Mouse (Mus musculus): ENCODE results near the gene Rab7b. TPM values are rescaled to one million over a fixed set of nuclear protein-coding genes. Genes with fewer than 3 reads are reported as not detected.

Gene Rab7b
- polyA plus RNA-seq, 1 experiment = 157 TPM

DNA sequence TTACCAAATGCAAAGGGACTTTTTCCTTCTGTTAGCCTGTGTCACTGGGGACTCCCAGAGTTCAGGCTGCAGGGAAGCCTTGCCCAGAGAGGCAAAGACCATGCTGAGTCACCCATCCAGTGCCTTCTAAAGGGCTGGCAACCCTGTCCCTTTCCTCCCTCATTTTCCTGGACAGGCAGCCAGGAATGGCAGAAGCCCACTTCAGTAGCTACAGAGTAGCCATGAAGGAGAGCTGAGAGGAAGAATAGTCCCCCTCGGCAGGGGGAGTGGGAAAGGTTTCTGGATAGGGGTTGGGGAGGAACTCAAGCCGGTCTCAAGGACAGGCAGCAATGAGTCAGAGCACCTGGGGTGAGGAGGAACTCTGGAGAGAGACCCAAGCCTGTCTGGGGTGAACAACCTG, 59.3 kb downstream of the Rab7b start:
- TF ChIP-seq POLR2A (IDR thresholded peaks at IDR 0.05; ENCODE audit: borderline replicate concordance, low read depth, low read length) (no peak), CTCF (IDR thresholded peaks at IDR 0.05; ENCODE audit: low read depth, low read length) (no peak)
- H3K4me1 ChIP-seq (ENCODE audit: control insufficient read depth, insufficient read depth, low read length) = peaks cover 29% of the 10 kb centered on the region
- H3K27ac ChIP-seq (ENCODE audit: insufficient read depth, low read depth, low read length) = no peak overlapping the region
- no peak overlapping the region for H3K4me3 ChIP-seq (ENCODE audit: insufficient read depth, low read length)

DNA sequence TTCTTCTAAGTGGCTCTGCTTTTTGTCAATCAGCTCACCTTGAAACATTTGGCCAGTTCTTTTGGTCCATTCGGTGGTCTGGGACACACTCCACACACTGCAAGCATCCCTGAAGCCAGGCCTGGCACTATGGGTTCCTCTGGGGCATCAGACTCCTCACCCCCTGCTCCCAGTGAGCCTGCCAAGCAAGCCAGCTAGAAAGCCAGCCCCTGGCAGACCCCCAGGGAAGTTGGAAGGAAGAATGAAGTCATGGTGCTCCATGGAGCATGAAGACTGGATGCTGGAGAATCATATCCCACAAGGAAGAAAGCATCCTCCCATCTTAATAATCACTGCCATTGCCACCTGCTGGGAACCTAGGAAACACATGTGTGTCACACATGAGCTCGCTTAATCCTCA, 60.1 kb downstream of the Rab7b start:
- Histone ChIP-seq H3K4me3 (ENCODE audit: insufficient read depth, low read length) (no peak overlapping the region), H3K27ac (ENCODE audit: insufficient read depth, low read depth, low read length) (no peak overlapping the region), H3K4me1 (ENCODE audit: control insufficient read depth, insufficient read depth, low read length) (peaks cover 29% of the 10 kb centered on the region)
- TF ChIP-seq CTCF (IDR thresholded peaks at IDR 0.05; ENCODE audit: low read depth, low read length) = no peak
- no peak for TF ChIP-seq POLR2A (IDR thresholded peaks at IDR 0.05; ENCODE audit: borderline replicate concordance, low read depth, low read length)

DNA sequence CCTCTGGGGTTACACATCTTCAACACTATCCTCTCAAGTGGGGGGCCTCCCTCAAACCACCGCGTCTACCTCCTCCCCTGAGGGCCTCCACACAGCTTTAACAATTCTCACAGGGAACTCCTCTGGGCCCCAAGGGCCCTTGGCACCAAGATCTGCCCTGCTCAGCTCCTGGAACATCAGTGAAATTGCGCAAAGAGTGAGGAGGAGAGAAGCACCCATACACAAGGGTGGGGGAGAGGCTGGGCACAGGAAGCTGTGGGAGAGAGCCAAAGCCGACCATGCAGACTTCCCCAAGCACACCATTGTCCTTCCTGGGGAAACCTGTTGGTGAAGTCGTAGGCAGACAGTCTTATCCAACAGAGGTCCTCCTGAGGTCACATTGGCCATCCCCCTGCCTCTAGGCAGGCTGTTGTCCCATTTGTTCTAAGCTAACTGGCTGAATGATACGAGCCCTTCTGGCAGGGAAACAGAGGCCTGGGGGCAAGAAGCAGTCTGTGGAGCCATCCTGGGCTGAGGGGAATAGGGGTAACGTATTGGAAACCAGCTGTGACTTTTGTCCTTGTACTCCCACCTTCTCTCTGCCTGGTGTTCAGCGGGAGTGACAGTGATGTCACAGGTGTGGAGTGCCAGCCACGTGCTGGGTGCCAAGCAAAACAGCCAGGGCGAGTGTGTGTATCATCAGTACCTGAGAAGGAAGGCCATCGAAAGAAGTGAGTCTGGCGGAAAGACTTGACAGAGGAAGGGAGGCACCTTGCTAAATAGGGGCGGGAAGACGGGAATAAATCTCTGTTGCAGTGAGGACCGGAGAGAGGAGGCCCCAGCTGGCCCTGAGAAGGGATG, 61.4 kb downstream of the Rab7b start:
- Histone ChIP-seq H3K4me3 (ENCODE audit: insufficient read depth, low read length) (no peak overlapping the region), H3K27ac (ENCODE audit: insufficient read depth, low read depth, low read length) (no peak overlapping the region), H3K4me1 (ENCODE audit: control insufficient read depth, insufficient read depth, low read length) (peaks cover 37% of the 10 kb centered on the region)
- no peak for TF ChIP-seq CTCF (IDR thresholded peaks at IDR 0.05; ENCODE audit: low read depth, low read length)
- TF ChIP-seq POLR2A (IDR thresholded peaks at IDR 0.05; ENCODE audit: borderline replicate concordance, low read depth, low read length) = no peak

DNA sequence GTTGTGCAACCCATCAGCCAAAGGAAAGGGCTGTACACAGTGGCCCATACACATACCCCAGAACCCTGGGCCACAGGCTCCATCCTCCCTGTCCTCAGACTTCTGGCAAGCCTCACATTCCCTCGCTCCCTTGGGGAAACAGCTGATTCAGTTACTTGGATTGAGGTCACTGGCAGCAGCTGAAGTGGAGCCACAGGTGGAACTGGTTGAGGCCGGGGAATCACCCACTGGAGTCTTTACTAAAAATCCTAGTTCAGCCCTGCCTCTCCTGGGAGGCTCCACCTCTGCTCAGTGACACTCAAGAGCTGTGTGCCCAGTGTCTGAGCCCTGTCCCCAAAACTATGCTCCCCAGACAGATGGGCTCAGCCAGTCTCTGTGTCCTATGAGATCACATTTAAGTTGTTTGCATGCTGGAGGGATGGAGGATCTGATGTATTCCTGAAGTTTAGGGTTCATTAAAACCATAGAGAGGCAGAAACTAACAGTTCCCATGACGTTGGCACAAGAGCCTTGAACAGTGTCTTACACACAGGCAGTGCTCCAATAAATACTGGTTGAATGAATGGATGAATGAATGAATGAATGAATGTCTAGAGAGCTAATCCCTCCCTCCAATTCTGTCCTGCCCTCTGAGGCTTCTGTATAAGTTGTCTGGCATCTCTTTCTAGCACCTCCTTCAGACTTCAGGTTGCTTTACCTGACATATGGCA, 62.8 kb downstream of the Rab7b start:
- TF ChIP-seq CTCF (IDR thresholded peaks at IDR 0.05; ENCODE audit: low read depth, low read length) (no peak), POLR2A (IDR thresholded peaks at IDR 0.05; ENCODE audit: borderline replicate concordance, low read depth, low read length) (no peak)
- H3K4me3 ChIP-seq (ENCODE audit: insufficient read depth, low read length) = no peak overlapping the region
- H3K4me1 ChIP-seq (ENCODE audit: control insufficient read depth, insufficient read depth, low read length) = peaks cover 44% of the 10 kb centered on the region
- H3K27ac ChIP-seq (ENCODE audit: insufficient read depth, low read depth, low read length) = no peak overlapping the region

DNA sequence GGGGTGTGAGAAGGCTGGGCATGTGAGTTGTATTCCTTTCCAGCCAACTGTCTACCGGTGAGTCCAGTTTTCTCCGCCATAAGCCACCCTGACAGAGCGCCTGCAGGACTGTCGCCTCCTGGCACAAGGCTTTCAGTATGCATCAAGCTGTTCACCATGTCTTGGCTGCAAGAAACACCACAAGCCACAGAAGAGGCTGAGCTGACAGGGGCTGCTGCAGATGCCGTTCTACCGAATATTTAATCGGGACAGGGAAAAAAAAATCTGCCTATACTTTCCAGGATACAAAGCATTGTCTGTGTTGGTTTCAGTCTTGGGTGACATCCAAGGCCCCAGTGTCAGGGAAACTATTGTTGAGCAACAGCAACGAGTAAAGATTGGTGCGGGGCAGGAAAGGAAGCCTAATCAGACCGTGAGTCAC, 63.4 kb downstream of the Rab7b start:
- TF ChIP-seq CTCF (IDR thresholded peaks at IDR 0.05; ENCODE audit: low read depth, low read length) = no peak
- TF ChIP-seq POLR2A (IDR thresholded peaks at IDR 0.05; ENCODE audit: borderline replicate concordance, low read depth, low read length) = no peak
- Histone ChIP-seq H3K4me3 (ENCODE audit: insufficient read depth, low read length) (no peak overlapping the region), H3K27ac (ENCODE audit: insufficient read depth, low read depth, low read length) (no peak overlapping the region), H3K4me1 (ENCODE audit: control insufficient read depth, insufficient read depth, low read length) (peaks cover 44% of the 10 kb centered on the region)

DNA sequence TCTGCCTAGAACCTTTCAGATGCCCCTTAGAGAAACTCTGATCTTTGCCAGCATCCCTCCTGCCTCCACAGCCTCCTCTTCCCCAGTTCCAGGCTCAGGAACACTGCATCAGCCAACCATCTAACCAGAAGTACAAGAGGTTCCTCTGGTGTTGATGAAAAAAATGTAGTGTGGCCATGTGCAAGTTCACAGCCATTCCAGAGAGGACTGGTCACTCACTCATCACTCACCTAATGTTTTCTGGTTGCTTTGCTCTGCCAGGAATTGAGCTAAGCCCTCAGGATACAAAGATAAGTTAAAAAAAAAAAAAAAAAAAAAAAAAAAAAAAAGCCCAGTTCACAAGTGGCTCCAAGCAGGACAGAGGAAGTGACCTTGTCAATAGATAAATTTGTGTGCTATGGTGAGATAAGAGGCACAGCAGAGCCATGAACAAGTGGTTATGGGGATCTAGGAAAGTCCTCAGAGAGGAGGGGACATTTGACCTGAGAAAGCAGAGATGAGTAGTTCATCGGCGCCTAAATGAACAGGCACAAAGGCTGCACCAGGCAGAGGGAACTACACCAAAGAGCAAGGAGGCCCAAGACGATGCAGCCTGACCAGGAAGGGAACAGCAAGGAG, 65.8 kb downstream of the Rab7b start:
- peaks cover 39% of the 10 kb centered on the region for H3K4me1 ChIP-seq (ENCODE audit: control insufficient read depth, insufficient read depth, low read length)
- H3K4me3 ChIP-seq (ENCODE audit: insufficient read depth, low read length) = no peak overlapping the region
- TF ChIP-seq POLR2A (IDR thresholded peaks at IDR 0.05; ENCODE audit: borderline replicate concordance, low read depth, low read length) = no peak
- TF ChIP-seq CTCF (IDR thresholded peaks at IDR 0.05; ENCODE audit: low read depth, low read length) = no peak
- H3K27ac ChIP-seq (ENCODE audit: insufficient read depth, low read depth, low read length) = no peak overlapping the region

DNA sequence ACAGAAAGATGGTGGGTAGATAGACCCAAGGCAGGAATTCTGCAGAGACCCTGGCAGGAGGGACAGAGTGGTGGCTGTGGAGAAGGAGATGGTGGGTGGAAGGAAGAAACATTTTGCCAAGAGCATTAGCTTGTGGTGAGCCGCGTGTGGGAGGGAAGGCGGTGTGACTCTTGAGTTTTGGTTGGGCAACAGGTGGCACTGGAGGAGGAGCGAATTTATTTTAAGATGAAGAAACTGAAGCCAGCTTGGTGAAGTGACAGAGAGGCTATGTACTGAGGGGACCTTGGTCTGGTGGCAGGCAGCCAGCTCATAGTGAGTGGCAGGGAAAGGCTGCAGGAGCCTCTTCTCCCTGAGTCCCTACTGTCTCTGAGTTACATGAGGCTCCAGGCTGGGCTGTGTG, 66.4 kb downstream of the Rab7b start:
- no peak overlapping the region for H3K4me3 ChIP-seq (ENCODE audit: insufficient read depth, low read length)
- no peak overlapping the region for H3K27ac ChIP-seq (ENCODE audit: insufficient read depth, low read depth, low read length)
- TF ChIP-seq POLR2A (IDR thresholded peaks at IDR 0.05; ENCODE audit: borderline replicate concordance, low read depth, low read length) = no peak
- peaks cover 39% of the 10 kb centered on the region for H3K4me1 ChIP-seq (ENCODE audit: control insufficient read depth, insufficient read depth, low read length)

DNA sequence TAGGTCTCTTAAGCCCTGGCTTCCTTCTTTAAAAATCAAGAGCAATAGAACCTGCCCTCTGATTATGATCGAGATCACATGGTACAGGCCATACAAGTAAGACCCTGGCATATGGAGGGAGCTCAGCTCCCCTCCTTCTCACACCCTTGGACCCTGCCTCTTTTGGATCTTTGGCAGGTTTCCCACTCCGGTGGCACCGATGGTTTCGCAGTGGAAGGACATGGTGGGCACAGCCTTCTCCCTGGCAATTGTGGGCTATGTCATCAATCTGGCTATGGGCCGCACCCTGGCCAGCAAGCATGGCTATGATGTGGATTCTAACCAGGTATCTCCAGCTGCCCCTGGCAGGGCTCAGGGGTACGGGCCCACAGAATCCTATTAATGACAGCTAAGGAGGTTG, 68.7 kb downstream of the Rab7b start:
- Histone ChIP-seq H3K4me3 (ENCODE audit: insufficient read depth, low read length) (no peak overlapping the region), H3K4me1 (ENCODE audit: control insufficient read depth, insufficient read depth, low read length) (peaks cover 43% of the 10 kb centered on the region), H3K27ac (ENCODE audit: insufficient read depth, low read depth, low read length) (no peak overlapping the region)
- TF ChIP-seq CTCF (IDR thresholded peaks at IDR 0.05; ENCODE audit: low read depth, low read length) = no peak

DNA sequence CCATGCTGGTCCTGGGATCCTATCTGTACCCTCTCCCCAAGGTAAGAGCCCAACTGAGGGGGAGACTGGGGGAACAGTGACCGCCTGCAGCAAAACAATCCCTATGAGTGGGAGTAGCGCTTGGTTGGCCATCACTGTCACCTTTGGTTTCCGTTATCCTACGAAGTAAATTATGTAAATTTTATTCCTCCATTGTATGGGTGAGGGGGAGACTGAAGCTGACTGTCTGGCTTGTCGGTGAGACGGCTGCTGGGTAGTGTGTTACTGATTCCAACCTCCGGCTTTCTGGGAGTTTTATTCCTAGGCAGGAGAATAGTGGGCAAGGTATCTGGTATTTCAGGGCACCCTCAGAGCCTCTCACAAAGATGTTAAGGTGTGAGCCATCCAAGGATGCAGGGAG, 70.3 kb downstream of the Rab7b start:
- H3K4me1 ChIP-seq (ENCODE audit: control insufficient read depth, insufficient read depth, low read length) = peaks cover 40% of the 10 kb centered on the region
- no peak overlapping the region for H3K27ac ChIP-seq (ENCODE audit: insufficient read depth, low read depth, low read length)
- H3K4me3 ChIP-seq (ENCODE audit: insufficient read depth, low read length) = no peak overlapping the region
- no peak for TF ChIP-seq POLR2A (IDR thresholded peaks at IDR 0.05; ENCODE audit: borderline replicate concordance, low read depth, low read length)
- TF ChIP-seq CTCF (IDR thresholded peaks at IDR 0.05; ENCODE audit: low read depth, low read length) = no peak
